Mouse (Mus musculus) brown adipose tissue, adult 24 weeks (tissue): Measurements from ENCODE around the gene Gab2. TPM values are rescaled to one million over a fixed set of nuclear protein-coding genes. Genes with fewer than 3 reads are reported as not detected.
A peak's percentile ranks its signal among the peaks of the same experiment; 100 is the strongest.

Experiments used
- H3K27ac ChIP-seq: fragments of 200-500 bp; replicated peaks from 2 replicates; pipeline ENCODE4 v1.5.1; 2012; ENCODE audit warnings: low read depth, mild to moderate bottlenecking, low read length
- H3K4me1 ChIP-seq: fragments of 200-500 bp; 2 replicates; pipeline ENCODE4 v1.6.1; 2012; ENCODE audit warnings: low read length, mixed read lengths; ENCODE audit not compliant: control insufficient read depth, insufficient read depth, insufficient read length
- H3K4me3 ChIP-seq: fragments of 200-500 bp; 2 replicates; pipeline ENCODE4 v1.5.1; 2012; ENCODE audit warnings: low read depth, mild to moderate bottlenecking, low read length, moderate library complexity; ENCODE audit not compliant: insufficient read depth
- polyA plus RNA-seq: library from polyadenylated mRNA; stranded (reverse); fragments of >200 nt; gene quantifications from 2 replicates; pipeline ENCODE4 v1.2.4, GENCODE M21; 2012; ENCODE audit not compliant: missing spikeins, insufficient read depth, insufficient read length

Gab2 gene
- polyA plus RNA-seq, 1 experiment, result 10.0 TPM

GRCm38 (mm10) chr7:97347464-97347863 is 266.1 kb downstream of the Gab2 start:
- Histone ChIP-seq H3K4me1 (peaks cover 11% of the 10 kb centered on the region), H3K4me3 (no peak overlapping the region), H3K27ac (no peak overlapping the region)

GRCm38 (mm10) chr7:97348318-97348717 is 266.9 kb downstream of the Gab2 start:
- Histone ChIP-seq H3K4me3 (no peak overlapping the region), H3K4me1 (peaks cover 11% of the 10 kb centered on the region), H3K27ac (no peak overlapping the region)

DNA sequence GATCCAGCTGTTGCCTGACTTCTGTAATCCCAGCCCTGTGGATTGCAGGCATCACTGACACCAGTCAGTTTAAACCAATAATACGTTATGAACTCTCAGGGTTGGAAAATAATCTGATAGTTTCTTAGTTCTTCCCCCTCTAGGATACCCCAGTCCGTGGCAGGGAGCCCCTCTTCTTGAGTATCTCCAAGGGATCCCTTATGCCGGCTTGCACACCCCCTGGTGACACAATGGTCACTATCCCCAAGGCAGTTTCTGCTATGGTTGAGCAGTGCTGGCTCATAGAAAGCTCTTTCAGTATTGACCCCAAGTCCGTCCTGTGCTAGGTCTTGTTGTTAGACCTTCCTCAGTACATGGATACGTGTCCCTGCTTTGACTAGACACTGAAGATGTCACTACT is 267.4 kb downstream of the Gab2 start:
- H3K4me1 ChIP-seq, result peaks cover 11% of the 10 kb centered on the region
- no peak overlapping the region for H3K27ac ChIP-seq
- no peak overlapping the region for H3K4me3 ChIP-seq

- Histone ChIP-seq H3K27ac (no peak overlapping the region), H3K4me1 (peaks cover 11% of the 10 kb centered on the region), H3K4me3 (no peak overlapping the region)
These were observed 268.1 kb downstream of the Gab2 start for GRCm38 (mm10) chr7:97349438-97349837.

DNA sequence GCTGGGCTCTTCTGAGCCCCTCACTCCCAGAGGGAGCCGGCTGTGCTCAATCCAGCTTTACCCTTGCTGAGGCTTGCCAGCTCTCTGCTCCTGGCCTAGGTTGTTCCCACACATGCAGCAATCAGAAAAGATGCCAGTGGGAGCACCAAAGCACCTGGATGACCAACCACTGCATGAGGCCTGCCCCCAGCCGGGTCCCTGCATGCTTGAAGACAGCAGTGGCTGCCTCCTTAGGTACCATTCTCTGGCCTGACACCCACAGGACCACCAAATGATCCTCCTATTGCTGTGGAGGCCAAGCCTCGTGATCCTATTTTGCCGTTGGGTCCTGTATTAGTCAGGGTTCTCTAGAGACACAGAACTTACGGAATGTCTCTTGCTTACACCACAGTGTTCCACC is 269.5 kb downstream of the Gab2 start:
- Histone ChIP-seq H3K4me1 (peaks cover 19% of the 10 kb centered on the region), H3K4me3 (no peak overlapping the region), H3K27ac (no peak overlapping the region)

GRCm38 (mm10) chr7:97351792-97352513 is 270.6 kb downstream of the Gab2 start:
- H3K4me3 ChIP-seq, result no peak overlapping the region
- H3K27ac ChIP-seq, result no peak overlapping the region
- H3K4me1 ChIP-seq, result peaks cover 22% of the 10 kb centered on the region

- H3K4me1 ChIP-seq, result peaks cover 22% of the 10 kb centered on the region
- H3K27ac ChIP-seq, result no peak overlapping the region
- no peak overlapping the region for H3K4me3 ChIP-seq
These were observed 272.0 kb downstream of the Gab2 start for GRCm38 (mm10) chr7:97353356-97353755.

- Histone ChIP-seq H3K4me3 (no peak overlapping the region), H3K27ac (peak overlapping the region; percentile 56), H3K4me1 (peaks cover 22% of the 10 kb centered on the region)
These were observed 273.9 kb downstream of the Gab2 start for GRCm38 (mm10) chr7:97355068-97355841.

DNA sequence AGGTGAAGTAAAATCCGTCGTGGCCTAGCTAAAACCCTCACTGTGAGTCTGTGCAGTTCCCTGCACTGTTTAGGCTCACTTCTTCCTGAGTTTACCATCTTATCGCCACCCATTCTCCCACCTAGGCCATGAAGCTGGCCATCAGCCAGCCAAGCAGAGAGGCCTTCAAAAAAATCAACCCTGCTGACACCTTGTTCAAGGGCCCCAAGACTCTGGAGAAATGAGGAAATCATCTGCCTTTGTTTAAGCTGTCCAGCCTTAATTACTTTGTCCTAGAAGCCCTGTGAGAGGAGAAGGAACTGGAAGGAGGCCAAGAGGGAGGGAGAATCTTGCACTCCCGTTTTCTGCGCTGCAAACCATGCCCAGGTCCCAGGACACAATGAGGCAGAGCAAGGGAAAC is 274.9 kb downstream of the Gab2 start:
- H3K4me1 ChIP-seq, result peaks cover 18% of the 10 kb centered on the region
- H3K27ac ChIP-seq, result peak overlapping the region; percentile 53
- H3K4me3 ChIP-seq, result no peak overlapping the region

GRCm38 (mm10) chr7:97356875-97357276 is 275.5 kb downstream of the Gab2 start:
- Histone ChIP-seq H3K4me3 (no peak overlapping the region), H3K27ac (peak overlapping the region; percentile 56)

GRCm38 (mm10) chr7:97357840-97358239 is 276.5 kb downstream of the Gab2 start:
- no peak overlapping the region for H3K27ac ChIP-seq
- no peak overlapping the region for H3K4me3 ChIP-seq
- H3K4me1 ChIP-seq, result peaks cover 14% of the 10 kb centered on the region

More at GRCm38 (mm10) chr7:97356875-97357276, 275.5 kb downstream of the Gab2 start:
- H3K4me1 ChIP-seq, result peaks cover 14% of the 10 kb centered on the region

DNA sequence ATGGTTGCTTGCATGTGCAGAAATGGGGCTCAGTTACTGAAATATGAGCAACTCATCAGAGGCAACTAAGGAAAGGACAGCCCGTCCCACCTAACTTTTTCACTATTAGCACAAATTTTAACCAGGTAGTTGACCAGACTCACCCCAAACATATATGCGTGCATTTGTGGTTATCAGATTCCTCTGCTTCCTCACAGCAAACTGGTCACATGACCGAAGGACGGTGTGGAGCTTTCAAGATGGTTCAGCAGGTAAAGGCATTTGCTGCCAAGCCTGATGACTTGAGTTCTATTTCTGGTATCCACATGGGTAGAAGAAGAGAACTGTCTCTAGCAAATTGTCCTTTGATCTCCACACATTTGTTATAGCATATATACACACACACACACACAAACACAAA is 277.0 kb downstream of the Gab2 start:
- H3K4me3 ChIP-seq, result no peak overlapping the region
- H3K27ac ChIP-seq, result no peak overlapping the region
- peaks cover 14% of the 10 kb centered on the region for H3K4me1 ChIP-seq

Other genes with a start within 250 kb of the Gab2 start
- gene Nars2, start 130.1 kb upstream of the Gab2 start, polyA plus RNA-seq, result 19.8 and 23.4 TPM in 2 replicates